Mouse (Mus musculus) embryo, embryonic 11.5 days (tissue): ENCODE data around the gene Nudt19.
"Not testable (repeated sequence)": the region's sequence is repeated elsewhere in the genome, so short reads cannot be mapped to it uniquely, and the experiment has no call there.

Source experiments
- DNase-seq: peaks from one replicate; pipeline ENCODE4 v3.0.0-alpha.2; 2012; ENCODE audit warnings: low read depth, low spot score

Nudt19 gene

GRCm38 (mm10) chr7:35565965-35566364, 9.9 kb upstream of the Nudt19 start:
- not testable (repeated sequence) for DNase-seq

- DNase-seq: not testable (repeated sequence)
Measured at GRCm38 (mm10) chr7:35564872-35565271, 8.8 kb upstream of the Nudt19 start.

- DNase-seq: no peak
Measured at GRCm38 (mm10) chr7:35564067-35564865, 8.2 kb upstream of the Nudt19 start.

GRCm38 (mm10) chr7:35563071-35563470, 7.0 kb upstream of the Nudt19 start:
- DNase-seq: no peak

- no peak for DNase-seq
Measured at GRCm38 (mm10) chr7:35559838-35560237, 3.7 kb upstream of the Nudt19 start.

GRCm38 (mm10) chr7:35558681-35559080, 2.6 kb upstream of the Nudt19 start:
- DNase-seq: no peak

GRCm38 (mm10) chr7:35557577-35557976, 1.5 kb upstream of the Nudt19 start:
- DNase-seq: no peak

- DNase-seq: no peak
Measured at GRCm38 (mm10) chr7:35556905-35557304, 801 bp upstream of the Nudt19 start.

- peak; percentile 90 for DNase-seq
Measured at GRCm38 (mm10) chr7:35555224-35556204, 590 bp downstream of the Nudt19 start.

- peak; percentile 14 for DNase-seq
Measured at GRCm38 (mm10) chr7:35554605-35555175, 1.4 kb downstream of the Nudt19 start.

- no peak for DNase-seq
Measured at GRCm38 (mm10) chr7:35553751-35554604, 2.1 kb downstream of the Nudt19 start.

GRCm38 (mm10) chr7:35545881-35546280, 10.2 kb downstream of the Nudt19 start:
- peak; percentile 50 for DNase-seq

GRCm38 (mm10) chr7:35537562-35537961, 18.5 kb downstream of the Nudt19 start, which contains the start of gene Tdrd12:
Tdrd12 (minus strand) TSS chr7:35537745.
- no peak for DNase-seq

- DNase-seq: no peak
Measured at GRCm38 (mm10) chr7:35535750-35536512, 20.2 kb downstream of the Nudt19 start.

GRCm38 (mm10) chr7:35530544-35530943, 25.6 kb downstream of the Nudt19 start:
- not testable (repeated sequence) for DNase-seq

- DNase-seq: no peak
Measured at GRCm38 (mm10) chr7:35530026-35530425, 26.1 kb downstream of the Nudt19 start.

GRCm38 (mm10) chr7:35526795-35527194, 29.3 kb downstream of the Nudt19 start:
- DNase-seq: no peak

GRCm38 (mm10) chr7:35501995-35502394, 54.1 kb downstream of the Nudt19 start:
- DNase-seq: no peak

- DNase-seq: no peak
Measured at GRCm38 (mm10) chr7:35497516-35497915, 58.6 kb downstream of the Nudt19 start.
